Mouse (Mus musculus) kidney, postnatal 0 days (tissue): ENCODE measurements around the gene Tex14. TPM values are rescaled to one million over a fixed set of nuclear protein-coding genes. Genes with fewer than 3 reads are reported as not detected.

ENCODE experiments used
- ATAC-seq: fragments of 200-750 bp; cut with Nextera tagmentation; replicated peaks from 2 replicates; pipeline ENCODE4 v1.8.0; 2017; ENCODE audit warnings: low read depth, moderate number of reproducible peaks, moderate TSS enrichment, moderate library complexity; ENCODE audit not compliant: low FRiP score
- DNase-seq: peaks from one replicate; pipeline ENCODE4 v3.0.0-alpha.2; 2016; ENCODE audit warnings: low spot score
- H3K27ac ChIP-seq: fragments of 300-500 bp; sonication (generic); 2 replicates; pipeline ENCODE4 v1.5.1; 2014; ENCODE audit warnings: mild to moderate bottlenecking
- H3K27me3 ChIP-seq: fragments of 300-500 bp; sonication (generic); 2 replicates; pipeline ENCODE4 v1.6.1; 2014; ENCODE audit warnings: low read length, mixed read lengths; ENCODE audit not compliant: insufficient read depth
- H3K36me3 ChIP-seq: fragments of 300-500 bp; sonication (generic); 2 replicates; pipeline ENCODE4 v1.6.1; 2014; ENCODE audit warnings: low read length, mixed read lengths; ENCODE audit not compliant: insufficient read depth
- H3K4me1 ChIP-seq: fragments of 300-500 bp; sonication (generic); replicated peaks from 2 replicates; pipeline ENCODE4 v1.6.1; 2014; ENCODE audit warnings: antibody characterized with exemption, low read length, mixed read lengths; ENCODE audit not compliant: insufficient read depth
- H3K4me2 ChIP-seq: fragments of 300-500 bp; sonication (generic); 2 replicates; pipeline ENCODE4 v1.6.1; 2014; ENCODE audit warnings: mild to moderate bottlenecking, low read length, moderate library complexity, mixed read lengths
- H3K4me3 ChIP-seq: fragments of 300-500 bp; sonication (generic); replicated peaks from 2 replicates; pipeline ENCODE4 v1.5.1; 2014; ENCODE audit warnings: low read depth, low read length
- H3K9ac ChIP-seq: fragments of 300-500 bp; sonication (generic); 2 replicates; pipeline ENCODE4 v1.6.1; 2014; ENCODE audit warnings: low read depth, low read length
- H3K9me3 ChIP-seq: fragments of 300-500 bp; sonication (generic); replicated peaks from 2 replicates; pipeline ENCODE4 v1.6.1; 2016; ENCODE audit warnings: low read length, inconsistent platforms, mixed read lengths
- CTCF ChIP-seq: IDR thresholded peaks from 2 replicates; pipeline ENCODE4 v1.5.1; 2016; ENCODE audit warnings: antibody characterized with exemption, low read depth, mild to moderate bottlenecking, moderate library complexity
- WGBS: fragments of 180-500 bp; shearing (Covaris S2); extraction: QIAGEN DNeasy Blood & Tissue Kit; methylation state at CpG from one replicate; pipeline ENCODE4 v1.1.7; 2014; 5-methylcytosine and 5-hydroxymethylcytosine counted together
- polyA plus RNA-seq: library from polyadenylated mRNA; unstranded; fragments of >200 nt; fragmentation: Nextera tagmentation; extraction: Ambion mirVana; gene quantifications from 2 replicates; pipeline ENCODE4 v1.2.1, GENCODE M21; 2015

Gene Tex14
- polyA plus RNA-seq, 1 experiment from 2014 or later = 0.57 TPM

GRCm38 (mm10) chr11:87488948-87489347 lies 84.1 kb downstream of the Tex14 start:
- Histone ChIP-seq H3K36me3 (no peaks in the 10 kb centered on the region), H3K4me3 (no peak overlapping the region), H3K27me3 (no peaks in the 10 kb centered on the region), H3K9ac (no peak overlapping the region), H3K27ac (no peak overlapping the region), H3K4me2 (no peak overlapping the region), H3K4me1 (no peaks in the 10 kb centered on the region), H3K9me3 (no peaks in the 10 kb centered on the region)
- 84% methylated on average over 3 of the region's 3 CpGs for WGBS
- ATAC-seq (no peak), DNase-seq (no peak)
- TF ChIP-seq CTCF = no peak

- ATAC-seq (no peak), DNase-seq (peak; percentile 80)
- no peak overlapping the region for H3K27ac ChIP-seq
- H3K36me3 ChIP-seq = no peaks in the 10 kb centered on the region
- H3K9ac ChIP-seq = no peak overlapping the region
- H3K4me1 ChIP-seq = no peaks in the 10 kb centered on the region
- H3K4me3 ChIP-seq = no peak overlapping the region
- H3K4me2 ChIP-seq = no peak overlapping the region
- no peaks in the 10 kb centered on the region for H3K27me3 ChIP-seq
- WGBS = 54% methylated on average over 5 of the region's 5 CpGs
- peak; percentile 66 for TF ChIP-seq CTCF
- no peaks in the 10 kb centered on the region for H3K9me3 ChIP-seq
These were observed 99.9 kb downstream of the Tex14 start for GRCm38 (mm10) chr11:87504690-87505214.

- H3K36me3 ChIP-seq = no peaks in the 10 kb centered on the region
- 49% methylated on average over 3 of the region's 3 CpGs for WGBS
- no peak for ATAC-seq
- no peaks in the 10 kb centered on the region for H3K9me3 ChIP-seq
- no peak overlapping the region for H3K27ac ChIP-seq
- no peak for TF ChIP-seq CTCF
- H3K4me3 ChIP-seq = no peak overlapping the region
- H3K4me1 ChIP-seq = no peaks in the 10 kb centered on the region
- DNase-seq = no peak
- H3K27me3 ChIP-seq = no peaks in the 10 kb centered on the region
- 0 out of 2 replicates have a peak overlapping the region, but pooled peaks have one; percentile 31 for H3K9ac ChIP-seq
- H3K4me2 ChIP-seq = no peak overlapping the region
These were observed 101.6 kb downstream of the Tex14 start for GRCm38 (mm10) chr11:87506502-87506901.

GRCm38 (mm10) chr11:87507043-87507442 lies 102.2 kb downstream of the Tex14 start:
- no peak for ATAC-seq
- H3K36me3 ChIP-seq = no peaks in the 10 kb centered on the region
- H3K4me1 ChIP-seq = no peaks in the 10 kb centered on the region
- no peak overlapping the region for H3K4me2 ChIP-seq
- no peak overlapping the region for H3K4me3 ChIP-seq
- no peak for TF ChIP-seq CTCF
- H3K9ac ChIP-seq = no peak overlapping the region
- no peaks in the 10 kb centered on the region for H3K27me3 ChIP-seq
- no peak overlapping the region for H3K27ac ChIP-seq
- DNase-seq = no peak
- no peaks in the 10 kb centered on the region for H3K9me3 ChIP-seq

GRCm38 (mm10) chr11:87519260-87519659 lies 114.4 kb downstream of the Tex14 start:
- Histone ChIP-seq H3K9me3 (no peaks in the 10 kb centered on the region), H3K4me2 (no peak overlapping the region), H3K36me3 (no peaks in the 10 kb centered on the region), H3K9ac (no peak overlapping the region), H3K27me3 (no peaks in the 10 kb centered on the region), H3K4me3 (no peak overlapping the region), H3K27ac (no peak overlapping the region), H3K4me1 (no peaks in the 10 kb centered on the region)
- peak; percentile 84 for TF ChIP-seq CTCF
- ATAC-seq = no peak
- DNase-seq = peak; percentile 79
- 5% methylated on average over 2 of the region's 2 CpGs for WGBS

- Histone ChIP-seq H3K27me3 (no peaks in the 10 kb centered on the region), H3K4me3 (no peak overlapping the region), H3K36me3 (no peaks in the 10 kb centered on the region), H3K4me1 (no peaks in the 10 kb centered on the region), H3K27ac (no peak overlapping the region), H3K9ac (no peak overlapping the region), H3K9me3 (no peaks in the 10 kb centered on the region), H3K4me2 (no peak overlapping the region)
- no peak for TF ChIP-seq CTCF
- 74% methylated on average over 5 of the region's 5 CpGs for WGBS
- no peak for ATAC-seq
- no peak for DNase-seq
These were observed 118.6 kb downstream of the Tex14 start for GRCm38 (mm10) chr11:87523466-87523865.

GRCm38 (mm10) chr11:87523967-87524366 lies 119.1 kb downstream of the Tex14 start:
- Histone ChIP-seq H3K4me2 (no peak overlapping the region), H3K4me1 (no peaks in the 10 kb centered on the region), H3K9me3 (no peaks in the 10 kb centered on the region), H3K27ac (no peak overlapping the region), H3K27me3 (no peaks in the 10 kb centered on the region), H3K4me3 (no peak overlapping the region), H3K9ac (no peak overlapping the region), H3K36me3 (no peaks in the 10 kb centered on the region)
- TF ChIP-seq CTCF = no peak
- DNase-seq = no peak
- ATAC-seq = no peak
